Mouse (Mus musculus) c-Kit-negative CD71-positive TER-119-positive erythroid progenitor cells, embryonic 14.5 days (primary cell): ENCODE measurements around the gene Abcg5.

Experiments
- DNase-seq: peaks from one replicate; pipeline ENCODE4 v3.0.0-alpha.2; 2013; ENCODE audit warnings: low read depth, low spot score

The Abcg5 gene

DNA sequence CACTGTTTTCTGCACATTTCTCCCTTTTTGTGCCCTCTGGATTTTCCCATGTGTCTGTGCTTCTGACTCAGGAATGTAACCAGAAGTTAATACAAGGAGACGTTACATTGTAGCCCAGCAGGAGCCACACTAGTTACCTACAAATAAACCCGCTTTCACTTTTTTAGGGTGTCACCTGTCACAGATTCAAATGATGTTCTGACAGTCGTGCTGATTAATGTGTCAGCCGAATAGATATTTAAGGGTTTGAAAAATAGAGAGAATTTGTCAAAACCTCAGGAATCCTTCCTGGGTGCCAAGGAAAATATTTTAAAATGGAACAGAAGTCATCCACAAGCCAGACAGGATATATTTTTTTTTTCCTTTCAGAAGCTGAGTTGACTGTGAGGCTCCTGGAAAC lies 2.5 kb upstream of the Abcg5 start:
- no peak for DNase-seq

DNA sequence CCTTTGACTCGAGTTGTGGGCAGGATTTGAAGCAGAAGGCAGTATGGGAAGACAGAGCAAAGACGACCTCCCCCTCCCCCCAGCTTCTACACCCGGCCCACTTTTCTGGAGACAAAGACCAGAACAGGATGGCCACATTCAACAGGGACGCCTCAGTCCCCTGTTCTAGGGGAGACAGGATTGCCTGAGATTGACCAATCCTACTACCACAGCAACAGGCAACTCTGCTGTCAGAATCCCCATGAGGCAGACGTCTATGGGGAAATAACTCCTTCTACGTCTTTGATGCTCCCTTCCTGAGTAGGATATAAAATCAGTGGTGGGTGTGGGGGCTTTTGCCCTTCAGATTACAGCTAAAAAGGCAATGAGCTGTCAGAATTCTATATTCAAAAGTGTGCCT lies 1.5 kb upstream of the Abcg5 start:
- no peak for DNase-seq

DNA sequence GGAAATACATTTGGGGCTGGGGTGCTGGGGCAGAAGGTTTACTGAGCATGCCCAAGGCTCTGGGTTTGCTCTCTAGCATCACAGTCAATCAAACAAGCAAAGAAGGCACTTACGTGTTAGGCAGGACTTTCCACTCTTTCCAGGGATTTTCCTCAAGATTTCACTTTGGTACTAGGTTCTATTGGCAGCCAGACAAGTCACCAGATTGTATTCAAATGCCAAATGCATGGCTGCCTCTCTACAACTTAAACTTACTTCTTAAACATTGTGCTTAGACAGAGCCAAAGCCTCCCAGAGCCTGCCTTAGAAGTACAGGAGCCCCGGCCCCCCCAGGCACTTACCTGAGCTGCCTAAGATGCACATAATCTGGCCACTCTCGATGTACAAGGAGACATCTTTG lies 1.1 kb downstream of the Abcg5 start:
- no peak for DNase-seq

DNA sequence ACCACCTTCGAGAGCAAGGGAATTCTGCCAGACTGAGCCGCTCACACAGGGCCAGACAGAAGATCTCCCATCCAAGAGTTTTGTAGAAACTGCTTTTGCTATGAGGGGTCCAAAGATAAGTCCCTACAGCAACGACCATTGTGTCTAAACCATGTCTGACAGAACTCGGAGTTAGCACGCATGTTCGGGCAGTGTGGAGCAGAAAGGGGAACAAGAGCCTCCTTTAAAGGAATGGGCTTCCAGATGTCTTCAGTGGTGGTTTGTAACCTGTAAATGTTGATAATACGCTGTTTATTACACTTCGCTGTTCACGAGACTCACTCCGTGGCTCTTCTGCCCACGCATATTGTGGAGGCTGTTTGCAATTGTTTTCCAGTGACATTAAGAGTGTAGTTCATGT lies 5.2 kb downstream of the Abcg5 start:
- DNase-seq, result no peak

DNA sequence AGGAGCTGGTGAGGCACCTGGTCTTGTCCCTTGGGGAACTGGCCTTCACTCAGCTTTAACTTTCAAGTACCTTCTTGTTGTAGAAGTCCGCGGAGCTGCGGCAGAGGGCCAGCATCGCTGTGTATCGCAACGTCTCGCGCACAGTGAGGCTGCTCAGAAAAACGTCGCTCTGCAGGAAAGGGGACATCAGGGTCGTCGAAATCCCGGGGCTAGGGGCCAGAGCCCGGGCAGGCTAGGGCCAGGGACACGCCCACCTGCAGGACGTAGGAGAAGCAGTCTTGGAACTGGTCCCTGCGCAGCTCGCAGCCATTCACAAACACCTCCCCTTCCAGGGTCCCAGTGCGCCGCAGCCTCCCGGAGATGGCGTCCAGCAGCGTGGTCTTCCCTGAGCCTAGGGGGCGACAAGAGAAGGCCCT lies 6.9 kb downstream of the Abcg5 start, which contains the start of gene Abcg8:
Abcg8 (plus strand) TSS at position 352 of the 416 bp plus-strand sequence.
- no peak for DNase-seq

DNA sequence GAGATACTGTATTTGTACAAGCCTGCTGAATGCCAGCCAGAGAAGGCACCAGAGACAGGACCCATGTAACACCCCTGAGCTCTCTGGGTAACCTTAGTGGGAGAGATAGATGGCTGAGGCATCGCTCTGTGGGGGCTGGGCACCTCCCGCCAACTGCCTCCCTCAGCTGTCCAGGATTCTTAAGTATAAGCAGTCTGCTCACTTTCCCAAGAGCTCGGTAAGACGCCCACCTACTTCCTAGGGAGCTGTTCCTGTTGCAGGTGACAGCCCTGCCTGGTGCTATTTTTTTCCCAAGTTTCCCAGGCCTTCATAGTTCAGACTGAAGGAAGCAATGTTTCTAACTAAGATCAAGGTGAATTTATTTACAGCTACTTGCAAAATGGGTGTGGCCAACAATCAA lies 7.6 kb downstream of the Abcg5 start:
- no peak for DNase-seq

DNA sequence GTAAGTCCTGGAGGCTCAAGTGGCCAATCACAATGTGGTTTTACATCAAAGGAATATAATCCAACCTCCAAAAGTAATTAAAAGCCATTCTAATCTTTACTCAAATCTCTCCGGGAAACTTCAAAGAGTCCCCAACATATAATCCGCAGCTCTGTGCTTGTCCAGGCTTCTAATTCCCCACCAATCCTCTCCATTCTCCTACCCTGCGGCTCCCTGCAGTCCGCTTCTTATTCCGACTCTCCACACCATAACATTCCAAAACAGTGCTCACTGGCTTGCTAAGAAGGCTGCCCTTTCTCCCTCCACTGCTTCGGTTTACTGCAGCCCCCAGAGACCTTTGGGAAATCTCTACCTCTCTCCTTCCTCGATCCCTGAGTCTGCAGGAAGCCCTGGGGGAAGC lies 8.8 kb downstream of the Abcg5 start:
- no peak for DNase-seq

DNA sequence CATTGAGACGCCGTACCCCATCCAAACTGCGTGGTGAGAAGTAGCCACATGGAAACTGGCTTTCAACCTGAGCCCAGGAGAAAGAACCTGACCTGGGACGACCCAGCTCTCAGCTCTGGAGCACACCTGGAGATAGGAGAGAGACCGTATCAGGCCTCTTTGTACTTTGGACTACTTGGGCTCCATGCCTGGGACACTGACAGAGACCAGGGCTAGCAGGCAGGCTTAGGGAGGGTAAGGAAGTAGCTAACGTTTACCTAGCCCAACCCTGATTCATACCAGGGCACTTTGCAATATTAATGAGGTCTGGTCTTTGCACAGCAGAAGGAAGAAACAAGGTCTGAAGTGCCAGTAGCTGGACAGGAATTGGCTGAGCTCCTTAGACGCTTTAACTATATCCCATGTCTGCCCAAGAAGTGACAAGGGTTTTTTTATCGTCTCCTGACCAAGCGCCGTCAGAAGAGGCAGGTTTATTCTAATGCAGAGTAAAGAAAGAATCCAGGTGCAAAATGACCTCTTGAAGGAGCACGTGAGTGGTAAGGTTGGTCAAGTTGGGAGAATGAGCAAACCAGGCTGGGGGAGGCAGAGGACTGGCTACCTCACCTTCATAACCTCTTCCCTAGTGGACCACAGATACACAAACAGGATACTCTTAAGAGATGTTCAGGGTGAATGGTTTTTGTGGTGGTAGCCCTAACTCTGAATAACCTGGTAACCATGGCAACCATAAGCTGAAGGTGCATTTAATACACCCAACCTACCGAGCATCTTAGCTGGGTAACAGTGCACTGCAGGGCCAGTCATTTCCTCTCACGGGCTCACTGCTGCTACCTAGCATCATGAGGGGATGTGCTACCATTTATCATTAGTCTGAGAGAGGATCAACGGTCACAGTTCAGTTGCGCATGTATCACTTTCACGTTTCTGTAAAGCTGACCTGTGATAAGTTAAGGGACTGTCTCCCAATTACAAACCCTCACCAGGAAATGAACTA lies 10.1 kb downstream of the Abcg5 start:
- DNase-seq, result no peak

DNA sequence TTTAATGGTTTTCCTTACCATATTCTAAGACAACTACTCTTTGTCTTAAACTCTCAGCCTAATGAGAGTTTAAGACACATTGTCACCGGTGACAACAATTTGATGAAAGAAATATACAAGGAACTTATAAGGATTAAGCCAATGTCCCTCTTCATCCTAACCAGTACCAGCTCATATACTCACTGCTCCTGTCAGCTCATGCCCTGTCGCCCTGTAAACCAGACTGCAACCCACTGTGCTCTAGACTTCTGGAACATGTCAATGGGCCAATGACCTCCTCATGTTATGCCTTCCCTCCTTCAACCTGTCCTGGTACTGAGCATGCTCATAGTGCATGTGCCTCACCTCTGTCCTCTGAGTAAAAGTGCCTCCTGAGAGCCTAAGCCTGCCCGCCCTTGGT lies 15.0 kb downstream of the Abcg5 start:
- DNase-seq, result no peak

DNA sequence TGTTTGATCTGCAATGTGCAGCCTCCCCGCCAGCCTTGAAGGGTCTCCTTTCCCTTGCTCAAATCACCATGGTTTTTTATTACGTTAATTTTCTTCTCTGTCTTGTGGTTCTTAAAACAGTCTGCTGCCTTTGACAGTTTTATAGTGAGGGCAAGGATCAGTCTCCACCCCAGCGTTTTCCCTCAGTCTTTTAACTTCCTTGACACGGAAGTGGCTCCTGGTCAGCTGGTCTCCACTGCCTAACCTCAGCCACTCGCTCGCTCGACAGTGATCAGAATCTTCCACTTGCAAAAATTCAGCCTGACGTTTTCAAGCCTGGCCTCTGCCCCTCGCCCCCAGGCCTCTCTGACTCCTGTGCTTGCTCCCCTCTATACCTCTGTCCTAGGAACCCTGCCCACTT lies 17.1 kb downstream of the Abcg5 start:
- no peak for DNase-seq

DNA sequence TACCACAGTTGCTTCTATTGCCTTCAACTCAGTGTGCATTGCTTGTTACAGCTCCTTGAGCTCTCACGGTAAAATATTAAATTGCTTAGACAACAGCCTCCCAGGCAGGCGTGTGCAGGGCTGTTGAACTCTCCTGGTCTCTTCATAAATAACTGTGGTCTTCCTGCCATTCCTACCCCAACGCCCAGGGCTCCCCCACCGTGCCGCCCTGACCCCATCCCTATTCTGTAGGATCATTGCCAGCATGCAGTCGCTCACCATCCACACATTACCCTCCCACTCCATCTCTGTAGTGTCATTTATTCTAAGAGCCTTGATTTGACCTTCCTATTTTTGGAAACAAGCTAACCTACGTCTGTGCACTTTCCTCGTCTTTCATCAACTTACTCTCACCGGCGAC lies 17.8 kb downstream of the Abcg5 start:
- DNase-seq, result no peak

DNA sequence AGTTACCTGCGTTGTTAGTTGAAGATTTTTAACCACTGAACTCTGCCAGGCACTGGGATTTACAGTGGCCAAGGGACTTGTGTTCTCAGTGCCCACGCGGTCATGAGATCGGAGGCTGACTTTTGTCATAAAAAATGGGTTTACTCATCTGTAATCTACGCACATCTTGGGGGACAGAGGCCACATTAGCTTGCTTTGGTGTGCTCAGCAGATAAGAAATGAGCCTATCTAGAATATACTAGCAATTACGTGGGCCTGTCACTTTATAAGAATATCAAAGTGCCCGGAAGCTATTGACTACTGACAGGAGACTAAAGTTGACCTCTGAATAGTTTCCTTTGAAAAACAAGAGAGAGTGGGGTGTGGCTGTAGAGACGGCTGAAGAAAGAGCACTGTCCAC lies 23.9 kb downstream of the Abcg5 start:
- DNase-seq, result no peak

DNA sequence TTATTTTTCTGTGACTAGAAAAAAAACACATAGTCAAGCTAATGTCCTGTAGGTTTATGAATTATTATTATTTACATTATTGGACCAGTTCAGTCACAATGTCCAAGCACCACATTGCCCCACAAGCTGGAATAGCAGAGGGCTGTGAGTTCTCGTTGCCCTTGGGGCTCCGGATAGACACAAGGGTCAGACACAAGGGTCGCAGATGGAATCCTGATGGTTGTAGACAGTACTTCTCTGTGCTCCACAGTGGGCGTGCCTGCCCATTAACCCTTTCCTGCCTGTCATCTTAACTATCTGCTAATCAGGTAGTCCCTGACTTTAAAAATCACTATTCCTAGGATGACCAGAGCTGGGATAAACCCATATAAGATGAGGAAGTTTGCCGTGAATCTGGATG lies 24.6 kb downstream of the Abcg5 start:
- no peak for DNase-seq

DNA sequence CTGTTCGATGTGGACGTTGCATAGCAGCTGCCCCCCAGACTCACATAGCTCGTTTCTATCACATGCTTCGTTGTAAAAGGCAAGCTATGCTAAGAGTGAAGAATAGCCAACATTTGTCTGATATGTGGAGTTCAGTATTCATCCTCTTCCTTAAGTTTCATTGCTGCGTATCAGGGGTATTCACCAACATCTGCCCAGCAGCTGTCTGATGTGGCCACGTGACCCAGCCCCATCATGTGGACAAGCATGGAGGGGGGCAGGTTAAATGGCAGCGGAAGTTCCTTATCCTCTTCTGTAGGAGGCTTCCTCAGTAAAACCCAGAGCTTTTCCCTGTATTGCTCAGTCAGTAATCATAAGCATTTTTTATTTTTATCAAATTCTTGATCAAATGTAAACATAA lies 25.0 kb downstream of the Abcg5 start:
- no peak for DNase-seq

DNA sequence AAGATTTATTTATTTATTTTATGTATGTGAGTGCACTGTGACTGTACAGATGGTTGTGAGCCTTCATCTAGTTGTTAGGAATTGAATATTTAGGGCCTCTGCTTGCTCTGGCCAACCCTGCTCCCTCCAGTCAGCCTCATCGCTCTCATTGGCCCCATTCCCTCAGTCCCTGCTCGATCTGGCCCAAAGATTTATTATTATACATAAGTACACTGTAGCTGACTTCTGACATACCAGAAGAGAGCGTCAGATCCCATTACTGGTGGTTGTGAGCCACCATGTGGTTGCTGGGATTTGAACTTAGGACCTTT lies 25.4 kb downstream of the Abcg5 start:
- DNase-seq, result no peak

DNA sequence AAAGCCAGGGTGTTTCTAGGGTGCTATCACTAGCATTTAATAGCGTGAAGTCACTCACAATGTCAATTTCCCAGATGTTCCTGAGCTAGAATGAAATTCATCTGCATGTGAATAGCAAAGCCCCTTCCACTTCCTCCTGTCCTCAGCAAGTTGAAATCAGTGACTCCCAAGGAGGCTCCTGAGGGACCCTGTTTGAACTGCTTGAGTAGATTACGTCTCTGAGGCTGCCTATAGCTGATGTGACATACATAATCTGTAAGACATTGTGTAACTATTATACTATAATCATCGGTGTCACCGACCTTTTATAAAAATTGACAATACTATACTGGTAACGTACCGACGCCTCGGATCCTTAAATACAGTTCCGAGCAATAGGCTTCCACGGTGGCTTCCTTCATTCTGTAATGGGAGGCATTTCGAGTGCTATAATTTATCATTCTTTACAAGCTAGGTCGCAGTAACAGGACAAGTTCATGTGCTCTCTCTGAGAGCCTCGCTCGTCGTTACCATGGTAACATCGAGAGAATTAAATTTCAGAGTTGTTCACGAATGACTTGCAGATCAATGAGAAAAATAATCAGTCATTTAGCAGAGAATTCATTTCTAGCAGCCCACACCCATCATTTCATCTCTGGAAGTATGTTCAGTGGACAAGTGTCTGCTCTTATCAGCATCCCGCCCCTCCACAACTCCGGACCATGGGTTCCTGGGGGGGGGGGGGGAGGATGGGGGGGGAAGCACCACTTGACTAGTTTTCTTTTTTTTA lies 26.0 kb downstream of the Abcg5 start:
- no peak for DNase-seq

DNA sequence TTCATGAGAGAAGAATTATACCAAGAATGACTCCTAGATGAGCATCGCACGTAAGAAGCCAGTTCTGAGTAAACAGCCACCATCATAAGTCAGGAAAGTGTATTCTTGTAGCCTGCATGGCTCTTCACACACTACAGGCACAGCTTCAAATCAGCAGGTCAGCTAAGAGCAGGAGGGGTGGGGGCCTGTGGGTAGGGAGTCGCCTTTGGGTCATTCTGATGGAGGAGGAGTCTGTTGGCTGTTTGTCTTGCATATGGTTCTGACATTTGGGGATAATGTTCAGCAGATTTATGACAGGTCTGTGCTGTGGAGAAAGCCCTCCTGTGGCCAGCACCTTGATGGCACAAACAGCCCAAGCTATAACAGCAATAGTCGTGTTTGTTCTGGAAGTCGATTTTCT lies 26.6 kb downstream of the Abcg5 start:
- DNase-seq, result no peak

DNA sequence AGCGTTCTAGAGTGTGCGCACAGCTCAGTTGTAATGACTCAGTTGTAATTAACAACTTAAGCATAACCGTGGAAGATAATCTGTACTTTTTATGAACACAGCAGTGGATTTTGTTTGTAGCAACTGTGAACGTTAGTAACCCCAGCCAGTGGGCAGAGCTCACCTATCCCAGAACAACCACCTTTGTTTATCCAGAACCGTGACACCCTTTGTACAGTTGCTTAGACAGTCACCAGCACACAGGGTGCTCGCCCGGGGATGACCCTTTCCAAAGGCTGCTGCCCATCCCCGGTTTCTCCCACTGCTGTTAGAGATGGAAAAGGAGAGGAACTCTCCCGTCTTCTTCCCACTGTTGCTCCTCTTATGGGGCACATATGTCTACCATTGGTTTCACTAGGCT lies 29.3 kb downstream of the Abcg5 start:
- no peak for DNase-seq

DNA sequence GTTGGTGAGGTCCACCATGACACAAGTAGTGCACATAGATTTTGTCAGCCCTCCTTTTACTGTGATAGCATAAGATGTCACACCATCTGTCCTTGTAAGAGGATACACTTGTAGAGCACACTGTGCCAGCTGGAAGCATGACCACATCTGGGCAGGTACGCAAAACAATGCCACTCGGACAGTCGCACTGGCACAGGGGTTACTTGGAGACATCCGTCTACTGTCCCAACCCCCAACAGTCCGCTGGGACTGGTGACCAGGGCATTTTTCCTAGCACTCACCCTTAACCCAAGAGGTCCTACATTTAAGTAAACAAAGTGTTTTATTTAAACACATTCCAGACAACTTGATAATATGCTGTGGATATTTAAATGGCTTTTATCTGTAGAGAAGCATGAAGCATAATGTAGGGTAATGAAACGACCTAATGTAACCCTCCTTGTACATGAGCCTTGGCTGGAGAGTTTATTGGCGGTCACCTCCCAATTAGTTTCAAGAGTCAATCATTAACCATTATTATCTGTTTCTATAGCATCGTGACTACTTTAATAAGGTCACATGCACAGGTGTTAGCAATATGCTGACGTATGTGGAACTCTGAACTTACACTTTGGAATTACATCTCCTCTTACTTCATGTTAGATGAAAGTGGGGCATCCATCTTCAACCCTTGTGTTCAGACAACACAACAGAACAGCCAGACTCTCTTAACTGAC lies 32.4 kb downstream of the Abcg5 start:
- DNase-seq, result no peak

DNA sequence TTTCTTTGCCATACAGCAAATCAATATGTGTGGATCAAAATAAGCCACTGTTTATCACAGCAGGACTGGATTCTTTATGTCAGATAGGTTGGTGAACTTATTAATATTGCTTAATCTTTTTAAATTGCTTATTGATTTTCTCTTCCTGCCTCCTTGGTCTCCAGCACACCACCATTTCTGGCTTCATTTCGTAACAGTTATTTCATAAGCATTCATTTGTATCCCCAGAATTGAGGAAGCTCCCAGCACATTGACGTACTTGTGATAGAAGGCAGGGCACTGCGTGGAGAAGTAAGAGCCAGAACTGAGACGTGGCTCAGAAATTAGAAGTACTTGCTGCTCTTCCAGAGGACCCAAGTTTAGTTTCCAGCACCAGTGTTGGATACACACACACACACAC lies 35.2 kb downstream of the Abcg5 start:
- no peak for DNase-seq

DNA sequence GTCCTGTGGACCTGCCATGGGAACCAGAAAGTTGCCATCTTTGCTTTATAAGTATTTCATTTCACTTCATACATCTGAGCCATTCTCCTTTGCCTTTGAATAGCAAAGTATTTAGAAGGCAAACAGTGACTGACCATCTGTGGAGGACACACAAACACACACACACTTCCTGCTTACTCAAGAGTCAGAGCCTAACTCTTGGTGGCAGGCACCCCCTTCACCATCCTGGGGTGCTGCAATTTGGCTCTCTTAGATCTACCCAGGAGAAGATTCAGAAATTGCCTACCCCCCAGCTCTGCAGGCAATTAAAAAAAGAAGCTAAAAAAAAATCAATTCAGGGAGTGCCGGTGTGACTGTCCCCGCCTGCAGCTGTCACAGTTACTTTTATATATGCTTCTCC lies 36.3 kb downstream of the Abcg5 start:
- DNase-seq, result no peak

DNA sequence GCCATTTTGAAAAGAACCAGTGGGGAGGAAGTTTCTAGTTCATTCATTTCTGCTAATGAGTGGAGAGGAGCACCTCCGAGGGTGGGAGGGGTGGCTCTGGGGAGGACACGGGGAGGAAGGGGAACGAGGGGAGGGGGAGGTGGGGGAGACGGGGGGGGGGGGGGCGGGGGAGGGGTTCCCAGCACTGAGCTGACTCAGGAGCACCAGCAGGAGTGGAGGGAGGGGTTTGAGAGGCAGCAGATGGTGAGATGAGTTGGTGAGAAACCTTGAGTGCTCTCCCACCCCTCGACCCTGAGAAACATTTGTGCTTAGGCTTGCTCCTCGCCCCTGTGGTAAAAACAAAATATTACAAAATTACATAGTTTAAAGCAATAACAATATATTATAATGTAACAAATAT lies 36.9 kb downstream of the Abcg5 start:
- no peak for DNase-seq
